Mouse (Mus musculus): ENCODE measurements at regions not wholly inside any gene's neighbourhood (a gene's known extent, or its start where the extent isn't known, plus 50 kb on each side); places are given as distances from the start of the nearest gene placed in this dataset.

- no peak for DNase-seq (ENCODE audit: low spot score)
These were observed 92.9 kb downstream of the Zfp365 start for GRCm38 (mm10) chr10:67819534-67819933.

- no peak for DNase-seq (ENCODE audit: low spot score)
These were observed 98.6 kb downstream of the Zfp365 start for GRCm38 (mm10) chr10:67813901-67814300.

- no peak for DNase-seq (ENCODE audit: low spot score)
These were observed 107.3 kb downstream of the Zfp365 start for GRCm38 (mm10) chr10:67805131-67805530.

- peak; percentile 7 for DNase-seq (ENCODE audit: low spot score)
These were observed 107.8 kb downstream of the Zfp365 start for GRCm38 (mm10) chr10:67804637-67805036.

- no peak for DNase-seq (ENCODE audit: low spot score)
These were observed 110.3 kb downstream of the Zfp365 start for GRCm38 (mm10) chr10:67802156-67802555.

GRCm38 (mm10) chr10:67801619-67802018 lies 110.8 kb downstream of the Zfp365 start:
- DNase-seq (ENCODE audit: low spot score), result no peak

- DNase-seq (ENCODE audit: low spot score), result no peak
These were observed 113.5 kb downstream of the Zfp365 start for GRCm38 (mm10) chr10:67798991-67799390.

GRCm38 (mm10) chr10:67793206-67793605 lies 119.3 kb downstream of the Zfp365 start:
- DNase-seq (ENCODE audit: low spot score), result no peak

GRCm38 (mm10) chr10:67789651-67790050 lies 122.8 kb downstream of the Zfp365 start:
- no peak for DNase-seq (ENCODE audit: low spot score)

GRCm38 (mm10) chr10:67788116-67788515 lies 124.3 kb downstream of the Zfp365 start:
- DNase-seq (ENCODE audit: low spot score), result no peak

GRCm38 (mm10) chr10:67785563-67785962 lies 126.9 kb downstream of the Zfp365 start:
- DNase-seq (ENCODE audit: low spot score), result peak; percentile 48

- DNase-seq (ENCODE audit: low spot score), result no peak
These were observed 134.1 kb downstream of the Zfp365 start for GRCm38 (mm10) chr10:67778341-67778740.

- no peak for DNase-seq (ENCODE audit: low spot score)
These were observed 134.7 kb downstream of the Zfp365 start for GRCm38 (mm10) chr10:67777721-67778120.

GRCm38 (mm10) chr10:67776851-67777250 lies 135.6 kb downstream of the Zfp365 start:
- no peak for DNase-seq (ENCODE audit: low spot score)

GRCm38 (mm10) chr10:67771796-67772195 lies 140.7 kb downstream of the Zfp365 start:
- DNase-seq (ENCODE audit: low spot score), result no peak

- DNase-seq (ENCODE audit: low spot score), result peak; percentile 38
These were observed 146.4 kb downstream of the Zfp365 start for GRCm38 (mm10) chr10:67766099-67766498.

- DNase-seq (ENCODE audit: low spot score), result peak; percentile 29
These were observed 152.0 kb downstream of the Zfp365 start for GRCm38 (mm10) chr10:67760424-67760823.

GRCm38 (mm10) chr10:67748121-67748520 lies 164.3 kb downstream of the Zfp365 start:
- no peak for DNase-seq (ENCODE audit: low spot score)

GRCm38 (mm10) chr10:67747461-67747860 lies 165.0 kb downstream of the Zfp365 start:
- no peak for DNase-seq (ENCODE audit: low spot score)

- DNase-seq (ENCODE audit: low spot score), result no peak
These were observed 166.3 kb downstream of the Zfp365 start for GRCm38 (mm10) chr10:67746140-67746539.

GRCm38 (mm10) chr10:67743561-67743960 lies 168.9 kb downstream of the Zfp365 start:
- no peak for DNase-seq (ENCODE audit: low spot score)

GRCm38 (mm10) chr10:67742824-67743223 lies 169.6 kb downstream of the Zfp365 start:
- no peak for DNase-seq (ENCODE audit: low spot score)

- no peak for DNase-seq (ENCODE audit: low spot score)
These were observed 170.2 kb downstream of the Zfp365 start for GRCm38 (mm10) chr10:67742305-67742704.

GRCm38 (mm10) chr10:67739199-67739598 lies 173.3 kb downstream of the Zfp365 start:
- DNase-seq (ENCODE audit: low spot score), result no peak

GRCm38 (mm10) chr10:67736636-67737035 lies 175.8 kb downstream of the Zfp365 start:
- no peak for DNase-seq (ENCODE audit: low spot score)
